Mouse (Mus musculus) testis, adult 10 weeks (tissue): ENCODE data around the gene Olfr1335. TPM values are rescaled to one million over a fixed set of nuclear protein-coding genes. Genes with fewer than 3 reads are reported as not detected.

Source experiments
- polyA plus RNA-seq: library from polyadenylated mRNA; stranded (reverse); fragments of 350-450 nt; fragmentation: Illumina TruSeq; extraction: RNeasy Lipid Tissue Mini Kit (QIAGEN cat#74804); gene quantifications from one replicate; pipeline ENCODE4 v1.2.3, GENCODE M21; 2014; ENCODE audit warnings: low read depth, low replicate concordance

Olfr1335 gene
- not detected for polyA plus RNA-seq

DNA sequence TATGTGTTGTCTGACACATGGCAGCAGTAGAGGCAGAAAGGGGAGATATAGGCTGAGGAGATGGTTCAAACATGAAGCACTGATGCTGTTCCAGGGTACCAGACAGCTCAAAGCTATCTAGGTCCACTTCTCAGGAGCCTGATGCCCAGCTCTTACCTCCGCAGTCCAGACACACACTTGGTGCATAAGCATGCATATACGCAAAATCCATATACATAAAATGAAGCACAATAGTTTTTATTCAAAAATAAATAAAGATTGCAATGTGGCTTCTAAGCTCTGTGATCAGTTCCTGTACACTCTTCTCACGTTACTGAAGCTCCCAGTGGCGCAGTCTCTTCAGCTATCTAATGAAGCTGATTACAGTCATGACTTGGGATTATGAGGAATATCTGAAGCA lies at the start of gene Olfr1335:
Olfr1335 (minus strand) TSS at position 101 of the 400 bp plus-strand sequence.

DNA sequence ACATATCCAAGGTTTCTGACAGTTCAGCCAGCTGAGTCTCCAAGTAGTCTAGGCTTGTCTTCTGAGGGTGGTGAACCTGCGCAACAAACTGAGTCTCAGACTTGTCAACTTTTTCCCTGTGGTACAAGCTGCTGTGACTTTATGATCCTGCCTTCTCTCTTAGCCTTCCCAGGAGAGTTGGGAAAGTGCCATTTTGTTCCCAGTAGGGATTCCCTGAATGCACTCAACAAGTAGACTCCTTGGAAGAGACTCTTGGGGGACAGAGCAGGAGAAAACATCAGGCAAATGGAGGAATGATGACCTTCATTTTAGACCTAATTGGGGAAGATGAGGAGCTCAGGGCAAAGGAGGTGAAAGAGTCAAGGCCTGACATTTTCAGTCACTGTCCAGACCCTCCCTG lies 26.4 kb upstream of the Olfr1335 start, which contains the start of gene Olfr1333:
Olfr1333 (minus strand) TSS at position 101 of the 400 bp plus-strand sequence.

DNA sequence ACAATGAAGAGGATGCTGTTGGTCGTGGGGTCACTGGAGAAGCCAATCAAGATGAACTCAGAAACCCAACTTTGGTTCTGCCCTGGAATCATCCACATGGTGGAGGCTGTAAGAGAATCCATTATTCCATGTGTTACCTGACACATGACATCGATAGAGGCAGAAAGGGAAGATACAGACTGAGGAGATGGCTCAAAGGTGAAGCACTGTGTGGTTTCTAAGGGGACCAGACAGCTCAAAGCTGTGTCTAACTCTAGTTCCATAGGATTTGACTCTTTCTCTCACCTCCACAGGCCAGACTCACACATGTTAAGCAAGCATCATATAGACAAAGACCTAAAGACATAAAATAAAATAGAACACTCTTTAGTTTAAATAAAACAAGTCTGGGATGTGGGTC lies 27.3 kb downstream of the Olfr1335 start, which contains the start of gene Olfr1337:
Olfr1337 (minus strand) TSS at position 101 of the 400 bp plus-strand sequence.

Other genes starting within 250 kb of the Olfr1335 start
- 92.6 TPM for gene Cfap57, start 189.2 kb downstream of the Olfr1335 start, polyA plus RNA-seq
- 39.9 TPM for gene Ebna1bp2, start 189.1 kb downstream of the Olfr1335 start, polyA plus RNA-seq
- 0.25 TPM for gene Olfr62, start 151.0 kb downstream of the Olfr1335 start, polyA plus RNA-seq
- gene Olfr1342, start 117.2 kb downstream of the Olfr1335 start, polyA plus RNA-seq: not detected
- not detected for gene Olfr1341, start 106.4 kb downstream of the Olfr1335 start, polyA plus RNA-seq
- gene Olfr1340, start 89.8 kb downstream of the Olfr1335 start, polyA plus RNA-seq: not detected
- gene Olfr1339, start 77.8 kb downstream of the Olfr1335 start, polyA plus RNA-seq: not detected
- not detected for gene Olfr1338, start 51.2 kb downstream of the Olfr1335 start, polyA plus RNA-seq
- gene Olfr1337, start 27.4 kb downstream of the Olfr1335 start, polyA plus RNA-seq: not detected
- 0.07 TPM for gene Olfr1333, start 26.3 kb upstream of the Olfr1335 start, polyA plus RNA-seq
- gene Olfr1331, start 54.7 kb upstream of the Olfr1335 start, polyA plus RNA-seq: not detected
- not detected for gene Olfr1330, start 78.7 kb upstream of the Olfr1335 start, polyA plus RNA-seq
- not detected for gene Olfr1329, start 107.5 kb upstream of the Olfr1335 start, polyA plus RNA-seq
- not detected for gene Olfr1328, start 128.7 kb upstream of the Olfr1335 start, polyA plus RNA-seq
- gene Lao1, start 151.6 kb upstream of the Olfr1335 start, polyA plus RNA-seq: not detected